Mouse (Mus musculus): Measurements from ENCODE around the gene 1700023F06Rik. TPM values are rescaled to one million over a fixed set of nuclear protein-coding genes. Genes with fewer than 3 reads are reported as not detected.

1700023F06Rik gene
- polyA plus RNA-seq, 1 experiment from 2014 or later: not detected

DNA sequence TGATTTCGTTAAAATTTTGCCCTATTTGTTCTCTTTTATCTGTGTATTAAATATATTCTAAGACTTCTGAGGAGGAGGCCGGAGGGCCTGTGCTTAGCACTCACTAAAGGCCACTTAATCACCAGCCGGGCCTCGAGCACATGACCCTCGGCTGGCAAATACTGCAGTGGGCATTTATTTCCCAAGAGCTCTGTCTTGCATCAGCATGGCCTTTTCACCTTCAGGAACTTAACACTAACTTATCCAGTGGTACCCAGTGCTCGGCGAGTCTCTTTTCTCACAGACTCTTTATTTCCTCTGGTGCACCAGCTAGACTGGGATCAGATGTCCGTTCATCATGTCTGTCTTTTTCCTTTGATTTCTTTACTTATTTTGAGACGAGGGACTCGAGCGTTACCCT lies 47.6 kb downstream of the 1700023F06Rik start:
- Histone ChIP-seq H3K27me3 (ENCODE audit: control insufficient read depth, insufficient read depth, low read length) (no peaks in the 10 kb centered on the region), H3K4me3 (ENCODE audit: low read depth, low read length) (no peak overlapping the region), H3K4me2 (no peak overlapping the region), H3K36me3 (ENCODE audit: control insufficient read depth, insufficient read depth, low read length) (no peaks in the 10 kb centered on the region), H3K9ac (ENCODE audit: low read depth, low read length) (no peak overlapping the region), H3K4me1 (ENCODE audit: control insufficient read depth, insufficient read depth, low read length) (no peaks in the 10 kb centered on the region), H3K27ac (ENCODE audit: low read depth, low read length) (no peak overlapping the region), H3K9me3 (replicated peaks; ENCODE audit: control insufficient read depth, low read length) (no peaks in the 10 kb centered on the region; the same call in 1 of the 2 replicates)
- WGBS (ENCODE audit: insufficient replicate concordance): 90% methylated on average over 11 of the region's 11 CpGs
- ATAC-seq (replicated peaks; ENCODE audit: insufficient number of reproducible peaks, low FRiP score, low TSS enrichment): no peak

DNA sequence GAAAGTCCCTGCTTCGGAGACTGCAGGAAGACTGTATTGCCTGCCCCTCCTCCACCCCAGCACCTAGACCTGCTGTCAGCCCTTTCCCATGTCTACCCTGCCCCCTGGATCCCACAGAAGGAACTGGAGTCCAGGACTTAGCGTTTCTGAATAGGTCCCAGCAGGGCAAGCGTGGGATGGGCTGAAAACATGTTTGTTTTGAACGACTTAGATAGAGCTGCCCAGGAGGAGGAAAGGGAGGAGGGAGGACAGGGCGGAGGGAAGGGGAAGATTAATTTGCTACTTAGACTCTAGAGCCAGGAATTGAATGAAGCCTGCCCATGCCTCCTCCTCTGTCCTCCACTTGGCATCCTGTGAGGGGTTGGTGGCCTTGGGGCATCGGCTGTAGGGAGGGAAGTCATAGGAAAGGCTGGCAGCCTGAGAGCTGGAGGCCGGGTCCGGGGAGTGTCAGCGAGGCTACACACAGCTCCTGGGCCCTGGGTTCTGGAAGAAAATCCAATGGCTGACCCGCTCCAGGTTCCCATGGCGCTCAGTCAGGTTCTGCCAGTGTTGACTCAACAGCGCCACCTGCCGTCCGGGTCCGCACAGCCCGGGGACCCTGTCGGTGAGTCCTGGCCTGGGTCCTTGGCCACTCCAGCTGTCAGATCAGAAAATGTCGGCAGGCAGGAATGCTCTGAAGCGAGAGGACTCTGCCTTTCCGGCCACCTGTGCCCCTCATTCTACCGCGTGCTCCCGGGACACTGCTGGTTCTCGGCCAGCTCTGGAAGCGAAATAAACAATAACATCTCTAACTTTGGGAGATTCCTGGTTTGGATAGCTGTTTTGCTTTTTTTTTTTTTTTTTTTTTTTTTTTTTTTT lies 49.5 kb downstream of the 1700023F06Rik start:
- Histone ChIP-seq H3K9me3 (replicated peaks; ENCODE audit: control insufficient read depth, low read length) (no peaks in the 10 kb centered on the region; the same call in 1 of the 2 replicates), H3K4me3 (ENCODE audit: low read depth, low read length) (peak overlapping the region; percentile 47), H3K27me3 (ENCODE audit: control insufficient read depth, insufficient read depth, low read length) (no peaks in the 10 kb centered on the region), H3K4me2 (peak overlapping the region; percentile 83), H3K36me3 (ENCODE audit: control insufficient read depth, insufficient read depth, low read length) (no peaks in the 10 kb centered on the region), H3K4me1 (ENCODE audit: control insufficient read depth, insufficient read depth, low read length) (no peaks in the 10 kb centered on the region), H3K27ac (ENCODE audit: low read depth, low read length) (0 out of 2 replicates have a peak overlapping the region, but pooled peaks have one; percentile 29), H3K9ac (ENCODE audit: low read depth, low read length) (peak overlapping the region; percentile 68; the same call in 1 of the 2 replicates)
- peak; percentile 90 for ATAC-seq (replicated peaks; ENCODE audit: insufficient number of reproducible peaks, low FRiP score, low TSS enrichment)
- 1% methylated on average over 25 of the region's 25 CpGs for WGBS (ENCODE audit: insufficient replicate concordance)

DNA sequence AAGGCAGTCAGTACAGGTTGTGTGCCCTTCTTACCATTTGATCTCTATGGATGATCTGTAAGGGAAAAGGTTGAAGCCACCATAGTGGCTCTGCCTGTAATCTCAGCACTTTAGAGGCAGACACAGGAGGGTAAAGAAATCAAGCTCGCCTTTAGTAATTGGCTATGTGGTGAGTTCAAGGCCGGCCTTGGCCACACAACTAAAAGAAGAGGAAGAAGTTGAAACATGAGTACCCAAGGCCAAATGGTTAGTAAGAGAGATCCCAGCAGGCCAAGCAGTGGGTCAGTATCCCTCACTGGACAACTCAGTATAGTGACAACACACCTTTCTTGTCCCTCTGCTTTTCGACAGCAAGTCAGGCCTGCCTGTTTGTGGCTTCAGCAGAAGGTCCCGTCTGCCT lies 58.6 kb downstream of the 1700023F06Rik start:
- Histone ChIP-seq H3K27ac (ENCODE audit: low read depth, low read length) (no peak overlapping the region), H3K27me3 (ENCODE audit: control insufficient read depth, insufficient read depth, low read length) (no peaks in the 10 kb centered on the region), H3K4me1 (ENCODE audit: control insufficient read depth, insufficient read depth, low read length) (peaks cover 5% of the 10 kb centered on the region), H3K4me2 (no peak overlapping the region), H3K36me3 (ENCODE audit: control insufficient read depth, insufficient read depth, low read length) (no peaks in the 10 kb centered on the region), H3K4me3 (ENCODE audit: low read depth, low read length) (no peak overlapping the region), H3K9me3 (replicated peaks; ENCODE audit: control insufficient read depth, low read length) (no peaks in the 10 kb centered on the region), H3K9ac (ENCODE audit: low read depth, low read length) (no peak overlapping the region)
- no peak for ATAC-seq (replicated peaks; ENCODE audit: insufficient number of reproducible peaks, low FRiP score, low TSS enrichment)
- 83% methylated on average over 4 of the region's 4 CpGs for WGBS (ENCODE audit: insufficient replicate concordance)

Other genes starting within 250 kb of the 1700023F06Rik start
- gene Nmt1, start 180.4 kb downstream of the 1700023F06Rik start, polyA plus RNA-seq (2014; fragmentation: Nextera tagmentation; extraction: Ambion mirVana): 49.4 and 53.4 TPM in 2 replicates
- 135 and 141 TPM in 2 replicates for gene Dcakd, start 180.2 kb downstream of the 1700023F06Rik start, polyA plus RNA-seq (2014; fragmentation: Nextera tagmentation; extraction: Ambion mirVana)
- gene Plcd3, start 106.9 kb downstream of the 1700023F06Rik start, polyA plus RNA-seq (2014; fragmentation: Nextera tagmentation; extraction: Ambion mirVana): 3.0 and 3.5 TPM in 2 replicates
- 11.2 and 11.8 TPM in 2 replicates for gene Acbd4, start 106.9 kb downstream of the 1700023F06Rik start, polyA plus RNA-seq (2014; fragmentation: Nextera tagmentation; extraction: Ambion mirVana)
- 4.2 and 4.4 TPM in 2 replicates for gene Hexim1, start 92.3 kb downstream of the 1700023F06Rik start, polyA plus RNA-seq (2014; fragmentation: Nextera tagmentation; extraction: Ambion mirVana)
- 3.5 and 5.6 TPM in 2 replicates for gene Hexim2, start 76.1 kb downstream of the 1700023F06Rik start, polyA plus RNA-seq (2014; fragmentation: Nextera tagmentation; extraction: Ambion mirVana)
- 0.79 and 1.1 TPM in 2 replicates for gene Fmnl1, start 37.5 kb downstream of the 1700023F06Rik start, polyA plus RNA-seq (2014; fragmentation: Nextera tagmentation; extraction: Ambion mirVana)
- gene Spata32, start 9.9 kb upstream of the 1700023F06Rik start, polyA plus RNA-seq (2014; fragmentation: Nextera tagmentation; extraction: Ambion mirVana): not detected in 2 replicates
- 1.4 and 1.7 TPM in 2 replicates for gene Map3k14, start 58.9 kb upstream of the 1700023F06Rik start, polyA plus RNA-seq (2014; fragmentation: Nextera tagmentation; extraction: Ambion mirVana)
- gene Arhgap27, start 155.1 kb upstream of the 1700023F06Rik start, polyA plus RNA-seq (2014; fragmentation: Nextera tagmentation; extraction: Ambion mirVana): 3.4 and 4.4 TPM in 2 replicates
- 4.4 and 5.2 TPM in 2 replicates for gene Plekhm1, start 204.1 kb upstream of the 1700023F06Rik start, polyA plus RNA-seq (2014; fragmentation: Nextera tagmentation; extraction: Ambion mirVana)